Mouse (Mus musculus) liver, postnatal 0 days (tissue): ENCODE data around the gene Ddx17. TPM values are rescaled to one million over a fixed set of nuclear protein-coding genes. Genes with fewer than 3 reads are reported as not detected.
A peak's percentile ranks its signal among the peaks of the same experiment; 100 is the strongest.

ENCODE experiments used
- ATAC-seq: fragments of 200-750 bp; cut with Nextera tagmentation; 2 replicates; pipeline ENCODE4 v1.8.0; 2017; ENCODE audit warnings: mild to moderate bottlenecking, moderate library complexity
- DNase-seq: peaks from one replicate; pipeline ENCODE4 v3.0.0-alpha.2; 2016
- H3K27ac ChIP-seq: fragments of 300-500 bp; sonication (generic); 2 replicates; pipeline ENCODE4 v1.5.1; 2014; ENCODE audit warnings: antibody characterized with exemption, moderate library complexity, mild to moderate bottlenecking, low read depth
- H3K27me3 ChIP-seq: fragments of 300-500 bp; sonication (generic); 2 replicates; pipeline ENCODE4 v1.6.1; 2014; ENCODE audit warnings: low read length, control low read depth, mixed read lengths; ENCODE audit not compliant: insufficient read depth
- H3K36me3 ChIP-seq: fragments of 300-500 bp; sonication (generic); replicated peaks from 2 replicates; pipeline ENCODE4 v1.6.1; 2014; ENCODE audit warnings: mild to moderate bottlenecking, control low read depth, low read length, moderate library complexity, mixed read lengths; ENCODE audit not compliant: insufficient read depth
- H3K4me1 ChIP-seq: fragments of 300-500 bp; sonication (generic); 2 replicates; pipeline ENCODE4 v1.6.1; 2014; ENCODE audit warnings: antibody characterized with exemption, mild to moderate bottlenecking, control low read depth; ENCODE audit not compliant: insufficient read depth
- H3K4me2 ChIP-seq: fragments of 300-500 bp; sonication (generic); 2 replicates; pipeline ENCODE4 v1.6.1; 2014; ENCODE audit warnings: low read depth, mild to moderate bottlenecking, low read length, moderate library complexity, mixed read lengths
- H3K4me3 ChIP-seq: fragments of 300-500 bp; sonication (generic); 2 replicates; pipeline ENCODE4 v1.5.1; 2014; ENCODE audit warnings: low read depth, low read length
- H3K9ac ChIP-seq: fragments of 300-500 bp; sonication (generic); replicated peaks from 2 replicates; pipeline ENCODE4 v1.6.1; 2014; ENCODE audit warnings: mild to moderate bottlenecking, moderate library complexity
- H3K9me3 ChIP-seq: fragments of 300-500 bp; sonication (generic); 2 replicates; pipeline ENCODE4 v1.6.1; 2016; ENCODE audit warnings: mild to moderate bottlenecking, control low read depth, low read length, mixed read lengths
- CTCF ChIP-seq: sonication (generic); IDR thresholded peaks from 2 replicates; pipeline ENCODE4 v1.5.1; 2016; ENCODE audit warnings: antibody characterized with exemption, low read depth
- EP300 ChIP-seq: IDR thresholded peaks from 2 replicates; pipeline ENCODE4 v1.6.1; 2016; ENCODE audit warnings: antibody characterized with exemption, low read depth, mild to moderate bottlenecking
- WGBS: fragments of 180-500 bp; shearing (Covaris S2); extraction: QIAGEN DNeasy Blood & Tissue Kit; methylation state at CpG from one replicate; pipeline ENCODE4 v1.1.7; 2014; ENCODE audit not compliant: insufficient replicate concordance; 5-methylcytosine and 5-hydroxymethylcytosine counted together
- polyA plus RNA-seq: library from polyadenylated mRNA; unstranded; fragments of >200 nt; fragmentation: Nextera tagmentation; extraction: Ambion mirVana; gene quantifications from 2 replicates; pipeline ENCODE4 v1.2.1, GENCODE M21; 2015

Ddx17 gene
- polyA plus RNA-seq = 9.3 and 9.7 TPM in 2 replicates

- peak; percentile 95 for ATAC-seq
- peak; percentile 95 for TF ChIP-seq EP300
- peak; percentile 1; the same call in 1 of the 2 replicates for TF ChIP-seq CTCF
- H3K4me2 ChIP-seq = peak within 1 kb of the TSS; percentile 82
These were observed at the start of gene Ddx17 for GRCm38 (mm10) chr15:79546410-79547288. Ddx17 (minus strand) TSS chr15:79546741.

GRCm38 (mm10) chr15:79581581-79581980 is 35.0 kb upstream of the Ddx17 start:
- H3K4me2 ChIP-seq = no peak overlapping the region
- no peak overlapping the region for H3K4me3 ChIP-seq
- no peak overlapping the region for H3K9ac ChIP-seq
- no peaks in the 10 kb centered on the region for H3K9me3 ChIP-seq
- WGBS = 59% methylated on average over 1 of the region's 1 CpGs
- H3K4me1 ChIP-seq = no peaks in the 10 kb centered on the region
- H3K27me3 ChIP-seq = no peaks in the 10 kb centered on the region
- no peak overlapping the region for H3K27ac ChIP-seq
- no peaks in the 10 kb centered on the region for H3K36me3 ChIP-seq
- no peak for ATAC-seq
- TF ChIP-seq EP300 (no peak), CTCF (no peak)
- DNase-seq = no peak

More at GRCm38 (mm10) chr15:79546410-79547288, at the start of gene Ddx17:
- Histone ChIP-seq H3K9ac (peak within 1 kb of the TSS; percentile 99), H3K36me3 (peaks cover 26% of the 10 kb centered on the region), H3K4me1 (peaks cover 16% of the 10 kb centered on the region), H3K27ac (peak within 1 kb of the TSS; percentile 99), H3K9me3 (no peaks in the 10 kb centered on the region), H3K4me3 (peak within 1 kb of the TSS; percentile 97), H3K27me3 (no peaks in the 10 kb centered on the region)
- DNase-seq = peak; percentile 98
- 2% methylated on average over 84 of the region's 84 CpGs for WGBS

- no peaks in the 10 kb centered on the region for H3K4me1 ChIP-seq
- ATAC-seq = no peak
- WGBS = 47% methylated on average over 6 of the region's 6 CpGs
- TF ChIP-seq EP300 = no peak
- TF ChIP-seq CTCF = no peak
- no peaks in the 10 kb centered on the region for H3K36me3 ChIP-seq
- H3K27ac ChIP-seq = no peak overlapping the region
- H3K4me2 ChIP-seq = no peak overlapping the region
- DNase-seq = no peak
- H3K9ac ChIP-seq = no peak overlapping the region
- no peaks in the 10 kb centered on the region for H3K27me3 ChIP-seq
- H3K9me3 ChIP-seq = no peaks in the 10 kb centered on the region
- H3K4me3 ChIP-seq = no peak overlapping the region
These were observed 31.3 kb upstream of the Ddx17 start for GRCm38 (mm10) chr15:79577671-79578426.

GRCm38 (mm10) chr15:79576947-79577346 is 30.4 kb upstream of the Ddx17 start:
- no peaks in the 10 kb centered on the region for H3K27me3 ChIP-seq
- no peak for DNase-seq
- no peaks in the 10 kb centered on the region for H3K36me3 ChIP-seq
- no peaks in the 10 kb centered on the region for H3K9me3 ChIP-seq
- no peak overlapping the region for H3K27ac ChIP-seq
- H3K9ac ChIP-seq = no peak overlapping the region
- no peak overlapping the region for H3K4me3 ChIP-seq
- H3K4me2 ChIP-seq = no peak overlapping the region
- no peaks in the 10 kb centered on the region for H3K4me1 ChIP-seq
- no peak for TF ChIP-seq EP300
- TF ChIP-seq CTCF = no peak
- no peak for ATAC-seq
- 79% methylated on average over 2 of the region's 2 CpGs for WGBS

- TF ChIP-seq EP300 = no peak
- TF ChIP-seq CTCF = no peak
- H3K4me1 ChIP-seq = no peaks in the 10 kb centered on the region
- DNase-seq (no peak), ATAC-seq (no peak)
- H3K36me3 ChIP-seq = no peaks in the 10 kb centered on the region
- no peaks in the 10 kb centered on the region for H3K9me3 ChIP-seq
- no peaks in the 10 kb centered on the region for H3K27me3 ChIP-seq
- 36% methylated on average over 1 of the region's 1 CpGs for WGBS
- no peak overlapping the region for H3K4me2 ChIP-seq
- H3K4me3 ChIP-seq = no peak overlapping the region
- no peak overlapping the region for H3K9ac ChIP-seq
- no peak overlapping the region for H3K27ac ChIP-seq
These were observed 29.1 kb upstream of the Ddx17 start for GRCm38 (mm10) chr15:79575543-79576222.

- no peaks in the 10 kb centered on the region for H3K27me3 ChIP-seq
- no peak for TF ChIP-seq CTCF
- no peak for TF ChIP-seq EP300
- H3K4me1 ChIP-seq = no peaks in the 10 kb centered on the region
- no peak overlapping the region for H3K9ac ChIP-seq
- H3K9me3 ChIP-seq = no peaks in the 10 kb centered on the region
- no peaks in the 10 kb centered on the region for H3K36me3 ChIP-seq
- DNase-seq = no peak
- H3K4me3 ChIP-seq = no peak overlapping the region
- ATAC-seq = no peak
- WGBS = 70% methylated on average over 9 of the region's 9 CpGs
- H3K4me2 ChIP-seq = no peak overlapping the region
- no peak overlapping the region for H3K27ac ChIP-seq
These were observed 15.9 kb upstream of the Ddx17 start for GRCm38 (mm10) chr15:79562417-79562816.
